ENCODE assay signal across 10 mouse cellular contexts in genomic region chr2:166353447-166354111, GRCm38 (mm10).
A peak's percentile ranks its signal among the peaks of the same experiment; 100 is the strongest.
DNase-seq lines count a peak whose midpoint lies in the region; ATAC-seq lines count a peak whose summit lies in the region.
"Had no signal": no experiment of that assay in that cellular context is flagged by ENCODE, and none has a peak within 500 bp of the region (broad histone marks: within the 10 kb centered on the region; RNA-seq: fewer than 3 reads in every experiment).

No protein-coding gene starts in this region.

- ATAC-seq in granulocyte monocyte progenitor cell, adult 5-6 weeks (replicated peaks; ENCODE audit: poor library complexity, severe bottlenecking), result peak; percentile 27; the same call in 1 of the 2 replicates
- ATAC-seq in midbrain, embryonic 14.5 days (ENCODE audit: low FRiP score, low TSS enrichment), result peak; percentile 59; the same call in 1 of the 2 replicates

- peak; percentile 48 for DNase-seq in ovary, adult 18-20 months (ENCODE audit: low spot score)
- DNase-seq in ovary, postnatal 10 days (ENCODE audit: low spot score), result no peak
- peak; percentile 29 for DNase-seq in kidney, adult 18-20 months
- DNase-seq in midbrain, embryonic 14.5 days, result peak; percentile 55
- no peak for DNase-seq in yolk sac, embryonic 10.5 days (ENCODE audit: low spot score)
- no peak for DNase-seq in layer of hippocampus, adult 9-10 months (ENCODE audit: low spot score)
- no peak for DNase-seq in embryo, embryonic 10.5 days (ENCODE audit: low spot score)

- H3K27me3 ChIP-seq in midbrain, embryonic 14.5 days (ENCODE audit: control insufficient read depth, insufficient read depth, low read length), result peaks cover 8% of the 10 kb centered on the region; the same call in 1 of the 2 replicates

- WGBS in midbrain, embryonic 14.5 days, result 58% methylated on average over 12 of the region's 12 CpGs

- peaks cover 17% of the 10 kb centered on the region for H3K4me1 ChIP-seq in midbrain, embryonic 14.5 days (ENCODE audit: control insufficient read depth, insufficient read depth, low read length)

- no peak overlapping the region for H3K4me2 ChIP-seq in midbrain, embryonic 14.5 days (ENCODE audit: low read length)
- H3K4me2 ChIP-seq: midbrain, embryonic 12.5 days had no signal

- no peaks in the 10 kb centered on the region for H3K9me3 ChIP-seq in midbrain, embryonic 14.5 days (ENCODE audit: control insufficient read depth, low read length)
- H3K9me3 ChIP-seq: midbrain, embryonic 12.5 days had no signal

- no peaks in the 10 kb centered on the region for H3K36me3 ChIP-seq in midbrain, embryonic 14.5 days (ENCODE audit: control insufficient read depth, insufficient read depth, low read length)
- H3K36me3 ChIP-seq: G1E; midbrain, embryonic 12.5 days had no signal

- no peak overlapping the region; the same call in 1 of the 2 replicates for H3K9ac ChIP-seq in midbrain, embryonic 14.5 days (replicated peaks; ENCODE audit: low read length)
- H3K9ac ChIP-seq: midbrain, embryonic 12.5 days had no signal

- H3K4me3 ChIP-seq in midbrain, embryonic 14.5 days (replicated peaks; ENCODE audit: low read depth, low read length), result no peak overlapping the region
- H3K4me3 ChIP-seq: midbrain, embryonic 12.5 days had no signal

- H3K27ac ChIP-seq in midbrain, embryonic 14.5 days (replicated peaks; ENCODE audit: low read depth, low read length), result 0 out of 2 replicates have a peak overlapping the region, but pooled peaks have one; percentile 13
- H3K27ac ChIP-seq: midbrain, embryonic 12.5 days had no signal

Comparison
In these comparisons a context has a peak if more than half of its experiments do, and no peak if none do; other contexts are left out.
1. DNase-seq: peak in ovary, adult 18-20 months (single experiment), kidney, adult 18-20 months (single experiment) and midbrain, embryonic 14.5 days (single experiment); none in ovary, postnatal 10 days (single experiment), yolk sac, embryonic 10.5 days (single experiment), layer of hippocampus, adult 9-10 months (single experiment) and embryo, embryonic 10.5 days (single experiment).